Mouse (Mus musculus) lung, adult 18-20 months (tissue): ENCODE measurements at regions not wholly inside any gene's neighbourhood (a gene's known extent, or its start where the extent isn't known, plus 50 kb on each side); places are given as distances from the start of the nearest gene placed in this dataset.

ENCODE experiments used
- DNase-seq, 2 experiments: peaks; one replicate each; pipeline ENCODE4 v3.0.0; 2022; ENCODE audit warnings: mixed read lengths in 2 of 2

GRCm38 (mm10) chr15:31087607-31088006, 136.5 kb upstream of the Dap start:
- no peak for DNase-seq

GRCm38 (mm10) chr15:31091916-31092570, 132.1 kb upstream of the Dap start:
- DNase-seq: no peak

- DNase-seq: no peak
Measured at GRCm38 (mm10) chr15:31096206-31096605, 127.9 kb upstream of the Dap start.

GRCm38 (mm10) chr15:31097301-31097700, 126.8 kb upstream of the Dap start:
- DNase-seq: no peak

- no peak for DNase-seq
Measured at GRCm38 (mm10) chr15:31104743-31105142, 119.4 kb upstream of the Dap start.

GRCm38 (mm10) chr15:31106907-31107306, 117.2 kb upstream of the Dap start:
- peak in 1 of 2 experiments; percentile 15 for DNase-seq

GRCm38 (mm10) chr15:31113216-31113615, 110.9 kb upstream of the Dap start:
- no peak for DNase-seq

- DNase-seq: peak; percentile 6 to 8
Measured at GRCm38 (mm10) chr15:31117338-31117737, 106.8 kb upstream of the Dap start.

GRCm38 (mm10) chr15:31120147-31120546, 104.0 kb upstream of the Dap start:
- peak in 1 of 2 experiments; percentile 9 for DNase-seq

- DNase-seq: no peak
Measured at GRCm38 (mm10) chr15:31125784-31126183, 98.3 kb upstream of the Dap start.

GRCm38 (mm10) chr15:31126999-31127398, 97.1 kb upstream of the Dap start:
- no peak for DNase-seq

GRCm38 (mm10) chr15:31134891-31135290, 89.2 kb upstream of the Dap start:
- no peak for DNase-seq

- DNase-seq: no peak
Measured at GRCm38 (mm10) chr15:31138637-31139036, 85.5 kb upstream of the Dap start.

GRCm38 (mm10) chr15:31141750-31142149, 82.4 kb upstream of the Dap start:
- peak in 1 of 2 experiments; percentile 1 for DNase-seq

GRCm38 (mm10) chr15:31148251-31149145, 75.6 kb upstream of the Dap start:
- no peak for DNase-seq

GRCm38 (mm10) chr15:31149855-31150254, 74.3 kb upstream of the Dap start:
- no peak for DNase-seq

- DNase-seq: peak; percentile 18 to 27
Measured at GRCm38 (mm10) chr15:31150546-31151471, 73.3 kb upstream of the Dap start.

GRCm38 (mm10) chr15:31155141-31155540, 69.0 kb upstream of the Dap start:
- DNase-seq: no peak

- DNase-seq: no peak
Measured at GRCm38 (mm10) chr15:31166543-31167105, 57.5 kb upstream of the Dap start.

GRCm38 (mm10) chr15:31167506-31167905, 56.6 kb upstream of the Dap start:
- no peak for DNase-seq

GRCm38 (mm10) chr15:31168191-31168590, 55.9 kb upstream of the Dap start:
- no peak for DNase-seq

- no peak for DNase-seq
Measured at GRCm38 (mm10) chr15:31173309-31174115, 50.6 kb upstream of the Dap start.
